Mouse (Mus musculus): ENCODE data around the gene Dlg4. TPM values are rescaled to one million over a fixed set of nuclear protein-coding genes. Genes with fewer than 3 reads are reported as not detected.

Dlg4 gene
- polyA plus RNA-seq, 1 experiment from 2014 or later = 13.2 TPM

GRCm38 (mm10) chr11:70021264-70022132, 4.8 kb downstream of the Dlg4 start:
- 3% methylated on average over 40 of the region's 40 CpGs for WGBS
- Histone ChIP-seq H3K36me3 (ENCODE audit: control insufficient read depth, insufficient read depth, low read length) (no peaks in the 10 kb centered on the region), H3K9ac (ENCODE audit: low read depth, low read length) (no peak overlapping the region; the same call in 1 of the 2 replicates)

GRCm38 (mm10) chr11:70023481-70024150, 6.9 kb downstream of the Dlg4 start:
- WGBS = 6% methylated on average over 20 of the region's 29 CpGs
- Histone ChIP-seq H3K9me3 (ENCODE audit: control insufficient read depth, low read length) (no peaks in the 10 kb centered on the region), H3K4me2 (replicated peaks; ENCODE audit: low read depth, low read length) (peak overlapping the region; percentile 56), H3K4me1 (ENCODE audit: control insufficient read depth, insufficient read depth, low read length) (peaks cover 66% of the 10 kb centered on the region), H3K9ac (ENCODE audit: low read depth, low read length) (peak overlapping the region; percentile 47; the same call in 1 of the 2 replicates), H3K36me3 (ENCODE audit: control insufficient read depth, insufficient read depth, low read length) (no peaks in the 10 kb centered on the region), H3K4me3 (ENCODE audit: low read length) (peak overlapping the region; percentile 35), H3K27ac (ENCODE audit: low read depth, low read length) (no peak overlapping the region), H3K27me3 (ENCODE audit: control insufficient read depth, insufficient read depth, low read length) (no peaks in the 10 kb centered on the region)
- no peak for ATAC-seq (ENCODE audit: low FRiP score, low TSS enrichment)

More at GRCm38 (mm10) chr11:70021264-70022132, 4.8 kb downstream of the Dlg4 start:
- H3K9me3 ChIP-seq (ENCODE audit: control insufficient read depth, low read length) = no peaks in the 10 kb centered on the region
- H3K4me3 ChIP-seq (ENCODE audit: low read length) = peak overlapping the region; percentile 72
- no peaks in the 10 kb centered on the region for H3K27me3 ChIP-seq (ENCODE audit: control insufficient read depth, insufficient read depth, low read length)
- H3K4me1 ChIP-seq (ENCODE audit: control insufficient read depth, insufficient read depth, low read length) = peaks cover 58% of the 10 kb centered on the region
- H3K4me2 ChIP-seq (replicated peaks; ENCODE audit: low read depth, low read length) = peak overlapping the region; percentile 97
- peak overlapping the region; percentile 86; the same call in 1 of the 2 replicates for H3K27ac ChIP-seq (ENCODE audit: low read depth, low read length)
- peak; percentile 71 for ATAC-seq (ENCODE audit: low FRiP score, low TSS enrichment)

- H3K36me3 ChIP-seq (ENCODE audit: control insufficient read depth, insufficient read depth, low read length) = no peaks in the 10 kb centered on the region
- no peak for ATAC-seq (ENCODE audit: low FRiP score, low TSS enrichment)
- H3K4me3 ChIP-seq (ENCODE audit: low read length) = peak overlapping the region; percentile 35
- WGBS = 14% methylated on average over 6 of the region's 6 CpGs
- peaks cover 66% of the 10 kb centered on the region for H3K4me1 ChIP-seq (ENCODE audit: control insufficient read depth, insufficient read depth, low read length)
- H3K27me3 ChIP-seq (ENCODE audit: control insufficient read depth, insufficient read depth, low read length) = no peaks in the 10 kb centered on the region
- peak overlapping the region; percentile 56 for H3K4me2 ChIP-seq (replicated peaks; ENCODE audit: low read depth, low read length)
- H3K27ac ChIP-seq (ENCODE audit: low read depth, low read length) = no peak overlapping the region; the same call in 1 of the 2 replicates
- H3K9me3 ChIP-seq (ENCODE audit: control insufficient read depth, low read length) = no peaks in the 10 kb centered on the region
- H3K9ac ChIP-seq (ENCODE audit: low read depth, low read length) = peak overlapping the region; percentile 47
These were observed 7.4 kb downstream of the Dlg4 start for GRCm38 (mm10) chr11:70024151-70024514.

- H3K27ac ChIP-seq (ENCODE audit: low read depth, low read length) = peak overlapping the region; percentile 44; the same call in 1 of the 2 replicates
These were observed 9.9 kb downstream of the Dlg4 start for GRCm38 (mm10) chr11:70026689-70027088.

GRCm38 (mm10) chr11:70027397-70027796, 10.7 kb downstream of the Dlg4 start:
- WGBS = 23% methylated on average over 9 of the region's 9 CpGs
- H3K27ac ChIP-seq (ENCODE audit: low read depth, low read length) = peak overlapping the region; percentile 44; the same call in 1 of the 2 replicates
- peaks cover 59% of the 10 kb centered on the region for H3K4me1 ChIP-seq (ENCODE audit: control insufficient read depth, insufficient read depth, low read length)
- no peaks in the 10 kb centered on the region for H3K9me3 ChIP-seq (ENCODE audit: control insufficient read depth, low read length)
- H3K4me3 ChIP-seq (ENCODE audit: low read length) = peak overlapping the region; percentile 39
- H3K27me3 ChIP-seq (ENCODE audit: control insufficient read depth, insufficient read depth, low read length) = no peaks in the 10 kb centered on the region
- H3K36me3 ChIP-seq (ENCODE audit: control insufficient read depth, insufficient read depth, low read length) = peaks cover 21% of the 10 kb centered on the region
- H3K9ac ChIP-seq (ENCODE audit: low read depth, low read length) = peak overlapping the region; percentile 24; the same call in 1 of the 2 replicates
- no peak for ATAC-seq (ENCODE audit: low FRiP score, low TSS enrichment)
- peak overlapping the region; percentile 73 for H3K4me2 ChIP-seq (replicated peaks; ENCODE audit: low read depth, low read length)

More at GRCm38 (mm10) chr11:70026689-70027088, 9.9 kb downstream of the Dlg4 start:
- Histone ChIP-seq H3K4me2 (replicated peaks; ENCODE audit: low read depth, low read length) (peak overlapping the region; percentile 73), H3K4me1 (ENCODE audit: control insufficient read depth, insufficient read depth, low read length) (peaks cover 59% of the 10 kb centered on the region), H3K4me3 (ENCODE audit: low read length) (peak overlapping the region; percentile 39), H3K9ac (ENCODE audit: low read depth, low read length) (peak overlapping the region; percentile 24; the same call in 1 of the 2 replicates), H3K9me3 (ENCODE audit: control insufficient read depth, low read length) (no peaks in the 10 kb centered on the region), H3K27me3 (ENCODE audit: control insufficient read depth, insufficient read depth, low read length) (no peaks in the 10 kb centered on the region), H3K36me3 (ENCODE audit: control insufficient read depth, insufficient read depth, low read length) (peaks cover 14% of the 10 kb centered on the region)
- ATAC-seq (ENCODE audit: low FRiP score, low TSS enrichment) = peak; percentile 77
- WGBS = 2% methylated on average over 19 of the region's 19 CpGs

- peaks cover 30% of the 10 kb centered on the region for H3K36me3 ChIP-seq (ENCODE audit: control insufficient read depth, insufficient read depth, low read length)
- H3K4me3 ChIP-seq (ENCODE audit: low read length) = peak overlapping the region; percentile 12
- H3K9ac ChIP-seq (ENCODE audit: low read depth, low read length) = no peak overlapping the region
- no peaks in the 10 kb centered on the region for H3K27me3 ChIP-seq (ENCODE audit: control insufficient read depth, insufficient read depth, low read length)
- H3K4me2 ChIP-seq (replicated peaks; ENCODE audit: low read depth, low read length) = peak overlapping the region; percentile 43
- no peaks in the 10 kb centered on the region for H3K9me3 ChIP-seq (ENCODE audit: control insufficient read depth, low read length)
- peaks cover 55% of the 10 kb centered on the region for H3K4me1 ChIP-seq (ENCODE audit: control insufficient read depth, insufficient read depth, low read length)
- H3K27ac ChIP-seq (ENCODE audit: low read depth, low read length) = peak overlapping the region; percentile 77
- WGBS = 17% methylated on average over 12 of the region's 12 CpGs
- ATAC-seq (ENCODE audit: low FRiP score, low TSS enrichment) = 0 out of 2 replicates have a peak, but pooled peaks have one; percentile 0
These were observed 11.8 kb downstream of the Dlg4 start for GRCm38 (mm10) chr11:70028401-70029129.

GRCm38 (mm10) chr11:70029130-70029801, 12.5 kb downstream of the Dlg4 start:
- Histone ChIP-seq H3K4me3 (ENCODE audit: low read length) (peak overlapping the region; percentile 12), H3K9ac (ENCODE audit: low read depth, low read length) (no peak overlapping the region), H3K36me3 (ENCODE audit: control insufficient read depth, insufficient read depth, low read length) (peaks cover 30% of the 10 kb centered on the region), H3K9me3 (ENCODE audit: control insufficient read depth, low read length) (no peaks in the 10 kb centered on the region), H3K27me3 (ENCODE audit: control insufficient read depth, insufficient read depth, low read length) (no peaks in the 10 kb centered on the region), H3K27ac (ENCODE audit: low read depth, low read length) (peak overlapping the region; percentile 77), H3K4me1 (ENCODE audit: control insufficient read depth, insufficient read depth, low read length) (peaks cover 48% of the 10 kb centered on the region), H3K4me2 (replicated peaks; ENCODE audit: low read depth, low read length) (peak overlapping the region; percentile 43)
- under 1% methylated on average over 20 of the region's 20 CpGs for WGBS
- ATAC-seq (ENCODE audit: low FRiP score, low TSS enrichment) = peak; percentile 82

Data from kidney, embryonic 14.5 days (tissue).